In the genomic region with DNA sequence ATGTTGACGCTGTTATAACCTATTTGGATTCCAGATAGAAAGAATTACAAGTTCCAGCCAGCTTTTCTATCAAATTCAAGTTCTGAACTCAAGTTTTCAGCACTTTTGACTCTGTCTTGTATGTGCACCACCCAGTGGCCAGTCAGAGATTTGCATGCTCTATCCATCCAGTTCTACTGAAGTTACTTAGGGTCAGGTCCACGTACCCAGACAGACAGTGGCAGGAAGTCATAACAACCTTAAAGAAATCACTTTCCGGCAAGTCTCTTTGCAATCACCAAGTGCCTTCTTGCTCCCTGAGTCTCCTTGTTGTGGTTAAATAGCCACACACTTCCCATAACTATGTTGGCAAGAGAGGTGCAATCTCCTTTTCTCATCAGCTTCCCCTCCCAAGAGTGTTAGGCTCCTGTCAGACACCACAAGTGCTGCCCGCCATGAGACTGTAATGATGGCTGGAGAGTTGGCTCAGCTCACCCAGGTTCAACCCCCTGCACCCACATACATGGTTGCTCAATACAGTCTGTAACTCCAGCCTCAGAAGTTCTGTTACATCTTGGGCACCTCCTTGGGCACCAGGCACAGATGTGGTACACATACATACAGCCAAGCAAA, we compare ENCODE assay signal across 9 mouse cellular contexts. TPM values are rescaled to one million over a fixed set of nuclear protein-coding genes. Genes with fewer than 3 reads are reported as not detected.
DNase-seq lines count a peak whose midpoint lies in the region; ATAC-seq lines count a peak whose summit lies in the region.
"Had no signal": no experiment of that assay in that cellular context is flagged by ENCODE, and none has a peak within 500 bp of the region (broad histone marks: within the 10 kb centered on the region; RNA-seq: fewer than 3 reads in every experiment).

No protein-coding gene starts in this region.

- H3K27me3 ChIP-seq in heart, embryonic 12.5 days (replicated peaks): no peaks in the 10 kb centered on the region
- H3K27me3 ChIP-seq: embryonic facial prominence, embryonic 13.5 days had no signal

- no peak overlapping the region for H3K27ac ChIP-seq in heart, embryonic 12.5 days (ENCODE audit: poor library complexity, severe bottlenecking)
- H3K27ac ChIP-seq: embryonic facial prominence, embryonic 13.5 days had no signal

- no peak overlapping the region for H3K4me2 ChIP-seq in heart, embryonic 12.5 days
- H3K4me2 ChIP-seq: embryonic facial prominence, embryonic 13.5 days had no signal

- DNase-seq in heart, adult 18-20 months: peak; percentile 63 to 79
- peak; percentile 97 for DNase-seq in 416B (ENCODE audit: low read depth)
- peak; percentile 33 for DNase-seq in Muller cell, postnatal 12 days (ENCODE audit: inconsistent ontology term)
- DNase-seq in embryo, embryonic 10 days (ENCODE audit: low spot score): peak; percentile 80
- peak; percentile 73 for DNase-seq in kidney, postnatal 14 days
- DNase-seq in lung, postnatal 10 days: peak; percentile 83
- DNase-seq in spleen, postnatal 36 days (ENCODE audit: low spot score in 2 of 2): peak; percentile 79 to 84

- H3K4me3 ChIP-seq in heart, embryonic 12.5 days: no peak overlapping the region
- H3K4me3 ChIP-seq: embryonic facial prominence, embryonic 13.5 days had no signal

- WGBS in heart, embryonic 12.5 days: 29% methylated on average over 4 of the region's 4 CpGs

- no peak for ATAC-seq in heart, embryonic 12.5 days (ENCODE audit: insufficient number of reproducible peaks, low FRiP score)

- H3K9me3 ChIP-seq in heart, embryonic 12.5 days (replicated peaks): no peaks in the 10 kb centered on the region
- H3K9me3 ChIP-seq: embryonic facial prominence, embryonic 13.5 days had no signal

- H3K4me1 ChIP-seq in heart, embryonic 12.5 days (replicated peaks): peaks cover 6% of the 10 kb centered on the region; the same call in 1 of the 2 replicates
- H3K4me1 ChIP-seq: embryonic facial prominence, embryonic 13.5 days had no signal

- no peaks in the 10 kb centered on the region for H3K36me3 ChIP-seq in heart, embryonic 12.5 days
- H3K36me3 ChIP-seq: embryonic facial prominence, embryonic 13.5 days had no signal

- H3K9ac ChIP-seq in heart, embryonic 12.5 days: no peak overlapping the region
- H3K9ac ChIP-seq: embryonic facial prominence, embryonic 13.5 days had no signal

RNA-seq across cellular contexts. Expression of a gene that starts 54.3 kb away (rescaled TPM):
- under 1 TPM; 0.13 to 0.42 TPM for total RNA-seq in heart, adult 18-20 months (2021)
- polyA plus RNA-seq in heart, embryonic 12.5 days (2016; fragmentation: Nextera tagmentation; extraction: Ambion mirVana): 0.28 and 0.29 TPM in 2 replicates

RNA-seq across cellular contexts. Expression of a gene that starts 54.4 kb away (rescaled TPM):
- total RNA-seq in heart, adult 18-20 months (2021): 10 to 100 TPM; 13.4 to 14.6 TPM
- 20.0 and 22.3 TPM in 2 replicates for polyA plus RNA-seq in heart, embryonic 12.5 days (2016; fragmentation: Nextera tagmentation; extraction: Ambion mirVana)

RNA-seq across cellular contexts. Expression of a gene that starts 54.6 kb away (rescaled TPM):
- total RNA-seq in heart, adult 18-20 months (2021): 10 to 100 TPM; 15.8 to 16.2 TPM
- polyA plus RNA-seq in heart, embryonic 12.5 days (2016; fragmentation: Nextera tagmentation; extraction: Ambion mirVana): 1.6 and 1.9 TPM in 2 replicates

Comparison
In these comparisons a context has a peak if more than half of its experiments do, and no peak if none do; other contexts are left out.
1. DNase-seq: peak in every context shown above with its lines; median percentile 97 in 416B; 83 in lung, postnatal 10 days; 82 in spleen, postnatal 36 days; 80 in embryo, embryonic 10 days; 73 in kidney, postnatal 14 days; 71 in heart, adult 18-20 months; 33 in Muller cell, postnatal 12 days.